Mouse (Mus musculus) midbrain, embryonic 16.5 days (tissue): ENCODE results near the gene Hmx3. TPM values are rescaled to one million over a fixed set of nuclear protein-coding genes. Genes with fewer than 3 reads are reported as not detected.

Source experiments
- ATAC-seq: fragments of 200-750 bp; cut with Nextera tagmentation; 2 replicates; pipeline ENCODE4 v1.8.0; 2017; ENCODE audit warnings: moderate TSS enrichment
- H3K27ac ChIP-seq: fragments of 300-500 bp; sonication (generic); 2 replicates; pipeline ENCODE4 v1.5.1; 2014; ENCODE audit warnings: mild to moderate bottlenecking, low read length, mixed read lengths
- H3K27me3 ChIP-seq: fragments of 300-500 bp; sonication (generic); 2 replicates; pipeline ENCODE4 v1.6.1; 2014; ENCODE audit warnings: low read depth, low read length, mixed read lengths; ENCODE audit not compliant: control insufficient read depth, insufficient read depth
- H3K36me3 ChIP-seq: fragments of 300-500 bp; sonication (generic); 2 replicates; pipeline ENCODE4 v1.6.1; 2014; ENCODE audit warnings: mild to moderate bottlenecking, low read length, moderate library complexity, mixed read lengths; ENCODE audit not compliant: control insufficient read depth, insufficient read depth
- H3K4me1 ChIP-seq: fragments of 300-500 bp; sonication (generic); 2 replicates; pipeline ENCODE4 v1.6.1; 2014; ENCODE audit warnings: mild to moderate bottlenecking, low read length, mixed read lengths; ENCODE audit not compliant: control insufficient read depth, insufficient read depth
- H3K4me2 ChIP-seq: fragments of 300-500 bp; sonication (generic); 2 replicates; pipeline ENCODE4 v1.6.1; 2014; ENCODE audit warnings: mild to moderate bottlenecking, low read length, mixed read lengths
- H3K4me3 ChIP-seq: fragments of 300-500 bp; sonication (generic); 2 replicates; pipeline ENCODE4 v1.5.1; 2014; ENCODE audit warnings: low read depth, mild to moderate bottlenecking, low read length, moderate library complexity, mixed read lengths
- H3K9ac ChIP-seq: fragments of 300-500 bp; sonication (generic); 2 replicates; pipeline ENCODE4 v1.6.1; 2014; ENCODE audit warnings: low read depth, low read length, mixed read lengths
- H3K9me3 ChIP-seq: fragments of 300-500 bp; sonication (generic); replicated peaks from 2 replicates; pipeline ENCODE4 v1.6.1; 2014; ENCODE audit warnings: mild to moderate bottlenecking, low read length, mixed read lengths; ENCODE audit not compliant: control insufficient read depth, poor library complexity, severe bottlenecking
- WGBS: fragments of 180-500 bp; shearing (Covaris S2); extraction: QIAGEN DNeasy Blood & Tissue Kit; methylation state at CpG from one replicate; pipeline ENCODE4 v1.1.7; 2014; 5-methylcytosine and 5-hydroxymethylcytosine counted together
- polyA plus RNA-seq: library from polyadenylated mRNA; unstranded; fragments of >200 nt; fragmentation: Nextera tagmentation; extraction: Ambion mirVana; gene quantifications from 2 replicates; pipeline ENCODE4 v1.2.1, GENCODE M21; 2015

The Hmx3 gene
- polyA plus RNA-seq, 1 experiment from 2014 or later = 0.20 TPM

DNA sequence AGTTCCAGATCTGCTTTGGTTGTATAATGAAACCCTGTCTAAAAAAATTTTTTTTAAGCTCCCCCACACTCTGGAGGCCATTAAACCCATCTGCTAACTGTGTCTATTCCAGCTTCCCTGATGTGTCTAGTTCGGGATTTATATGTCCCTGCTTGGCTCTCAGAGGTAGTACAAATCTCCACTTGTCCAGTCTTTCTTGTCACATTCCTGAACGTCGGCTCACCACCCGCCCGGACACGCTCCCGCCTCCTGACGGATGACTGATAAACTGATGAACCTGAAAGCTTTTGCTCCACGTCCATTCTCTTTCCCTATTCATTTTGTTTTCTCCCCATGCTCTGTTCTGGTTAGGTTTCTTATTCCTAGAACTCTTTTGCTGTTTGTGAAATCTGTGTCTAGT is 39.5 kb downstream of the Hmx3 start:
- H3K4me3 ChIP-seq = no peak overlapping the region
- 58% methylated on average over 9 of the region's 9 CpGs for WGBS
- no peak overlapping the region for H3K4me2 ChIP-seq
- H3K27ac ChIP-seq = no peak overlapping the region
- ATAC-seq = no peak
- H3K4me1 ChIP-seq = no peaks in the 10 kb centered on the region
- H3K36me3 ChIP-seq = no peaks in the 10 kb centered on the region
- no peak overlapping the region for H3K9ac ChIP-seq
- no peaks in the 10 kb centered on the region for H3K9me3 ChIP-seq
- no peaks in the 10 kb centered on the region; the same call in 1 of the 2 replicates for H3K27me3 ChIP-seq

DNA sequence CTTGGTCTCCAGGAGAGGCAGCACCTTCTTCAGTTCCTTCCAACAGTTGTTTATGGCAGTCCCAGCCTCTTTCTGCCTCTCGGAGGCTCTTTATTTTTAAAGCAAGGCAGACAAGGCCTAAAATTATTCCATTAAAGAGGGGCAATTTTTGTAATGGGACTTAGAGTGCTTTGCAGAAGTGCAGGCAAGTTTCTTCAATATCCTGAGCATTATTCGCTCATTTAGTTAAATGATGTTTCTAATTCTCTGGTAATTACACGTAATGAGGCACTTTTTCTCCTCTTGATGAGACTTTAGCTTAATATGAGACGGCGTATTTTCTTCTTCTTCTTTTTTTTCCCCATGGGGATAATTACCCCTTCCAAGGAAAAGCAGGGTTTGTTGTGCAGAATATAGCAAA is 42.9 kb downstream of the Hmx3 start:
- Histone ChIP-seq H3K36me3 (no peaks in the 10 kb centered on the region), H3K4me1 (no peaks in the 10 kb centered on the region), H3K9me3 (no peaks in the 10 kb centered on the region), H3K27me3 (no peaks in the 10 kb centered on the region; the same call in 1 of the 2 replicates), H3K27ac (no peak overlapping the region), H3K4me2 (no peak overlapping the region), H3K9ac (no peak overlapping the region), H3K4me3 (no peak overlapping the region)
- WGBS = 79% methylated on average over 5 of the region's 5 CpGs
- no peak for ATAC-seq

Other genes with a start within 250 kb of the Hmx3 start
- gene Cuzd1, start 220.6 kb upstream of the Hmx3 start, polyA plus RNA-seq = not detected in 2 replicates
- gene Fam24b, start 213.4 kb upstream of the Hmx3 start, polyA plus RNA-seq = not detected in 2 replicates
- not detected in 2 replicates for gene Fam24a, start 209.0 kb upstream of the Hmx3 start, polyA plus RNA-seq
- gene 2310057M21Rik, start 180.1 kb upstream of the Hmx3 start, polyA plus RNA-seq = 29.9 and 32.4 TPM in 2 replicates
- gene Pstk, start 171.7 kb upstream of the Hmx3 start, polyA plus RNA-seq = 48.6 and 49.2 TPM in 2 replicates
- 12.6 and 15.0 TPM in 2 replicates for gene Ikzf5, start 132.3 kb upstream of the Hmx3 start, polyA plus RNA-seq
- gene Acadsb, start 132.3 kb upstream of the Hmx3 start, polyA plus RNA-seq = 115 and 121 TPM in 2 replicates
- gene Hmx2, start 5.9 kb downstream of the Hmx3 start, polyA plus RNA-seq = 0.57 and 1.7 TPM in 2 replicates
- 146 and 160 TPM in 2 replicates for gene Bub3, start 17.4 kb downstream of the Hmx3 start, polyA plus RNA-seq